Mouse (Mus musculus) adrenal gland, adult 18-20 months (tissue): Measurements from ENCODE around the gene Uqcc2. TPM values are rescaled to one million over a fixed set of nuclear protein-coding genes. Genes with fewer than 3 reads are reported as not detected.

Source experiments
- DNase-seq, 2 experiments: peaks; one replicate each; pipeline ENCODE4 v3.0.0; 2021 to 2022; ENCODE audit warnings: low spot score in 2 of 2
- long read RNA-seq, 2 experiments: library from polyadenylated mRNA; stranded (forward); transcript quantifications; one replicate each; pipeline ENCODE4 v2.0.0; 2021
- total RNA-seq, 2 experiments: library from RNA; stranded (reverse); gene quantifications; 1 replicate in 1 of 2; 2 replicates in 1 of 2; pipeline ENCODE4 v1.2.3; 2021

The Uqcc2 gene
- 100 to 1,000 TPM; 266 to 331 TPM for total RNA-seq
- long read RNA-seq, experiment 1, transcript Uqcc2-201 (4 exons, 500 nt), result major isoform, 45 of 50 reads
- long read RNA-seq, experiment 1, partial matches to known transcripts, result 5 of 50 reads
- long read RNA-seq, experiment 1, other reads (novel, unspliced or antisense), result 0 of 50 reads
- long read RNA-seq, experiment 2, transcript Uqcc2-201 (4 exons, 500 nt), result major isoform, 177 of 186 reads
- long read RNA-seq, experiment 2, partial matches to known transcripts, result 7 of 186 reads
- long read RNA-seq, experiment 2, other reads (novel, unspliced or antisense), result 2 of 186 reads

DNA sequence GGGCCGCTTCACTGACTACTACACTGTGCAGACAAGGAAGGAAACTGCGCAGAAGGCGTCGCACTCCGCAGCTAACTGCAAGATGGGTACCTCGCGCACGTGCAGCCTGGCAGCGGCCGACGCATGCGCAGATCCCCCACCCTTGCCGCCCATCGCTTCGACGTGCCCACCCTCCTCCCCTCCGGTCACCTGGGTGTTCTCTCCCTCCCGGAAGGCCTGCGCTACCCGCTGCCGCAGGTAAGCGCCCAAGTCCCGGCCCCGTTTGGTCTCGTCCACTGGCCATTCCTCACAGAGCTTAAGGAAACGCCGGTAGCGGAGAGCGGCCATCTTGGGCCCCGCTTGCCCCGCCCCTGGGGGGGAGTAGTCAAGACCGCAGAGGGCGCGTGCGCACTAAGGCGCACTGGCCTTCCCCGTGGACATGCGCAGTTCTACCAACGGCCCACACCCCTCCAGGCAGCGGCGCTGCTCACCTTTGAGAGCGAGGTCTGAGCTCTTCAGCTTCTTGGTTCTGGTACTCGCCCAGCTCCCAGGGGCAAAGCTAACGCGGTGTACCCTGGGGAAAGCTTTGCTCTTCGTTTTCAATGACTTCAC is at the start of gene Uqcc2:
Gene Uqcc2, minus strand, starts transcription at position 366 of the 591 bp plus-strand sequence.
- peak; percentile 97 for DNase-seq

DNA sequence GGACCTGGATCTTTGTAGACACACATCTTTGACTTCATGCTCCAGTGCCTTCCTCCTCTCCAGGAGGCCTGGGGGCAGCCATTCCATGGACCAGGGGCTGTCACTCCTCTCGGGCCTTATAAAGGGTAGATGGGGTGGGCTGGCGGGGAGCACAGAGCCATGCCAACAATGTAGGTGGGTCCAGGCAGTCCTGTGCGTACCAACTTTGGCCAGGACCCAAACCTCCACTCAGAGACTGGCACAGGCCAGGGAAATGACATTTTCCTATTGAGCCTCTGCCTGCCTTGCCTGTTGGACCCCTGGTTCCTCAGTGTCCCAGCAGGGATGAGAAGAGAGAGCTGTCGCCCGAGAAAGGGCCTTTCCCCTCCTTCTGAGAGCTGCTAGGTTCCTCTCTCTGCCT is 48.7 kb upstream of the Uqcc2 start:
- no peak for DNase-seq

DNA sequence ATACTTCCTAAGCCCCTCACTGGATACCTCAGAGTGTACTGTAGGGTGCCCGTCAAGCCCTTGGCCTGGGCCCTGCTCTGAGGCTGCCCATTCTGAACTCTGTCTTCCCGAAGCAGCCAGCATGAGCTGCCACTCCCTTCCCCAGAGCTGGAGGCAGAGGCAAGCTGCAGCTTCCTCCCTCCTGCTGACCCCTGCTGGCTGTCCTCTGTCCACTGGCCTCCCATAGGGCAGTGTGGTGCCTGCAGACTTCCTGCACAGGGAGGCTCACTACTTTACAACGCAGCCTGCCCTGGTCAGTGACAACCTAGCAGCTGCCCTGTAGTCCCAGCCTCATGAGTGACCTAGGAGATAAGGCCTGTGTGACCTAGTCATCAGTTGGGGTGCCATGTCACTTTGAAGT is 48.0 kb upstream of the Uqcc2 start:
- DNase-seq, result no peak

DNA sequence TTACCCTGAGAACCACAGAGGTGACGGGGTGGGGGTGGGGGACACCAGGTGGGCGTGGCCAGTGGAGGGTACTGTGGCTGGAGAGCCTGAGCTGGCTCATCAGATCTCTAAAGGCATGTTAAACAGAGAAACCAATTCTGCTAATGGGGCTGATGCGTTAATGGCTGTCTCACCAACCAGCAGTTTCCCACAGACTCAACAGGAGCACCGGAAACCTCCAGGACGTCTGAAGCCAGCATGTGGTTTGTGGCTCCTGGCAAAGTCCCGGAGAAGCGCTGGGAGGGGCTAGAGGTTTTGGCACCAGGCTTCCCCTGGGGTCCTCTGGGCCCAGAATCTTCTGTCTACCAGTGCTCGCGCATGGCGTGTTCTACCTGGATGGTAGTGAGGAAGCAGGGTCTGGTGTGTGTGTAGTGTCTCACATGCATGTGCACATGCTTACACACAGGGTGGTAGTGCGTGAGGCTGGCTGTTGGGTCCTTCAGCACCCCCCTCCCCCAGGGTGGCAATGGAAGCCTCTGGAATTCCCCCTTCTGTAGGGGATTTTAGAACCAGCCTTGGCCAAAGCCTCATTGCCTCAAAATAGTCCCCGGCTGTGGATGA is 46.1 kb upstream of the Uqcc2 start:
- DNase-seq, result no peak

DNA sequence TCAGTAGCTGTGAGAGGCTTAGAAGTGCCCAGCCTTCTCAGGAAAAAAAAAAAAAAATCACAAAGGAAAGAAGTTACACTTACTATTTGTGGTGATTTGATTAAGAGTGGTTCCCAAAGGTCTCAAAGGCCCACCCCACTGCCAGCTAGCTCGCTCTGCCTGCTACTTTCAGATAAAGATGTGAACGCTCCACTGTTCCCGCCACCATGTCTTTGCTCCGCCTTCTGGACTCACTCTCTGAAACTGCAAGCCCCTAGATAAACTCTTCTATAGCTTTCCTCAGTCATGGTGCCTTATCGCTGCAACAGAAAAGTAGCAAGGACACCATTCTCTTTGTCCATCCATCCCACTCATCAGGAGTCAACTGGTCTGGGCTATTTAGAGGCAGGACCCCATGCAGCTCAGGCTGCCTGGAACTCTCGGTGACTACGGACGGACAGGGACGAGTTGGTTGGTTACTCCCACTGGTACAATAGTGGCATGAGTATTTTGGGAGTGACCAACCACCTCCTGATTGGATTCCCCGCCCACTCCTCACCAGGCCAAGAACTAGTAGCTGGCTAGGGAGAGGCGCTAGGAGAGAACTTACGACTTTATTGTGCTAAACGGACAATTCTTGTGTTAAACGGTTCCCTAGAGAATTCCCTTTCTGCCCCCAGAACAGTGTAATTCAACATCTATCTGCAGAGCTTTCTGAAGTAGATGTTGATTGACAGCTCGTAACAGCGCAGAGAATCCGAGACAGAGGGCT is 44.9 kb upstream of the Uqcc2 start:
- no peak for DNase-seq

DNA sequence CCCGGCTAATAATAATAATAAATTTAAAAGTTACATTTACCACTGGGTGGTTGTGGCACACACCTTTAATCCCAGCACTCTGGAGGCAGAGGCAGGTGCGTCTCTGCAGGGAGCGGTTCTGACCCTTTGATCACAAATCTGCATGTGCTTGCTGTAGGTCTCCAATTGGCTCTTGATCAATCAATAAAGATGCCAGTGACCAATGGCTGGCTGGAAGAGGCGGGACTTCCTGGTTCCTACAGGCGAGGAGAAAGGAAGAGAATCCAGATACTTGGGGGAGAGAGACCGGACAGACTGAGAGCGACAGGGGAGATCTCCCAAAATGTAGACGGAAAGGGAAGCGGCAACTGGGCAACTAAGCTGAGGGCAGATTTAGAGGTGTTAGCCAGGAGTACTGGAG is 44.3 kb upstream of the Uqcc2 start:
- DNase-seq, result no peak

DNA sequence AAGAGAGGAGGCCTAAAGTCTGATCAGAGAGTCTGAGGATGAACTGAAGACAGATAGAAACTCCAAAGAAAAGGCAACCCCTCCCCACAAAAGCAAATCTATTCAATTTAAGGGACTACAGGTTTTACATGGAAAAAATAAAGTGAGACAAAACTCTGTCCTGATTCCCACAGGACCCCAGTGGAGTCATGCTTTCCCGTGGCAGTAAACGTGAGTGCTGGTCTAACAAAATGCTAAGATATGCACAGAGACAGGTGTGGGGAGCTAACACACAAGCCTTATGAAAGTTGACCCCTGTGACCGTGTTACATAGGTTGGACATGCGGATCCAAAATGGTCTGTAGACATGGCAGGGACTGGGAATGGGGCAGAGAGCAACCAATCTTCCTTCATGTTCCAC is 43.0 kb upstream of the Uqcc2 start:
- DNase-seq, result no peak

DNA sequence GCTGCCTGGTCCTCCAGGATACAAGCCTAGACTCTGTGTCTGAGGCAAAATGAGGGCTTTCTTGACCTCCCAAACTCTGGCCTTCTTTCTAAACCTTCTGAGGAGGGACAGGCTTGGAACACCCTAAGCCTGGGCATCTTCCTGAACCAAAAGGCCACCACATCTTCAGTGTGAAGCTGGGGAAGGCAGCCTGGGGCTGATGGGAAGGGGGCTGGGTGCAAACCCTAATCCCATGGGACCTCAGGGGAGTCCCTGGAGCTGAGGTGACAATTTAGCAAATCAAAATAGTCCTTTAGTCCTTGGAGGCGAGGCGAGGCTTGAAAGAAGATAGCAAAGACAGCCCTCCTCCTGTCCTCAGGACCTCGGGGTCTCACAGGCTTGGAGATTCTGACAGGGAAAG is 42.6 kb upstream of the Uqcc2 start:
- DNase-seq, result no peak

DNA sequence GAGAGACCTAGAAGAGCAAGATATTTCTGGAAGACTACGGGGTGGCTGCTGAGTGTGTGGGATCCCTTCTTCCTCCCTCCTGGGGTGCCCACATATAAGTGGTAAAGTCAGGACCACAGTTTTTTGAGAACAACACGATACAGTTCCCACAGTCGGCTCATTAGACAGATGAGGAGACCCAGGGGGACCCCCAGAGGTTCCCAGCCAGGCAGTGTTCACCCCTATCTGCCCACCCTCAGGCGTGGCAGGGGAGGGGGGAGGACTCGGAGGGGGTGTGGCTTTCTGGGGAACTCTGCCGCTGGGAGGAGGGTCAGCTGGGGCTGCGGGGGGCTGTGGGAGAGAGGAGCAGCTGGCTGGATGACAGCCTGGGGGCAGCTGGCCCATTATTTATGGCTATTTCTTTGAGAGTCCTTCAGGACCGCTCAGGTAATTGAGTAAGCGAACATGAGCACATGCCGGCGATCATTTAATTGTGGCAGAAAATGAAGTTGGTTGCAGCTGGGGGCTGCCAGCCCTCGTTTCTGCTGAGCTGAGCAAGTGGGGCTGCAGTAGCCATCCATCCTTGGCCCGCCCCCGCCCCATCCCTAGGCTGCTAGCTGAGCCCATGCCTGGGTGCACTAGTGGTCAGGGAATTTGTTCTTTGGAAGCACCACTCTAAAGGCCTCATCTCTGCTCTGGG is 41.6 kb upstream of the Uqcc2 start:
- DNase-seq, result no peak

DNA sequence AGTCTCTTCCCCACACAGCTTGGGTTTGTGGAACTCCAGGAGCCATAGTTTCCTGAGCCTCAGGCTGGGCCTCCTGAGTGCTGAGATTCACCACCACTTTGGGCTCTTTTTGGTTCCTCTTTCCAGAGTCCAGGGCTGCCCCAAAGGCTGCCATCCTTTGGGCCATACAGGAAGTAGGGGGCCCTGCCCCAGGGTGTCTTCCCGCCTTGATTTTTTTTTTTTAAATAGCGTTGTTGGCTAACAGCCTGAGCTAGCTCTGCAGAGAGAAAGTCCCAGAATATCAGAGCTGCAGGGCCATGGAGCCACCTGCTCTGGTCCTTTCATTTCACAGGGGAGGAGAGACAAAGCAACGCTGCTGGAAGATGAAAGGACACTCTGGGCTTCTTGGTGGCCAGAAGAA is 40.0 kb upstream of the Uqcc2 start:
- no peak for DNase-seq

DNA sequence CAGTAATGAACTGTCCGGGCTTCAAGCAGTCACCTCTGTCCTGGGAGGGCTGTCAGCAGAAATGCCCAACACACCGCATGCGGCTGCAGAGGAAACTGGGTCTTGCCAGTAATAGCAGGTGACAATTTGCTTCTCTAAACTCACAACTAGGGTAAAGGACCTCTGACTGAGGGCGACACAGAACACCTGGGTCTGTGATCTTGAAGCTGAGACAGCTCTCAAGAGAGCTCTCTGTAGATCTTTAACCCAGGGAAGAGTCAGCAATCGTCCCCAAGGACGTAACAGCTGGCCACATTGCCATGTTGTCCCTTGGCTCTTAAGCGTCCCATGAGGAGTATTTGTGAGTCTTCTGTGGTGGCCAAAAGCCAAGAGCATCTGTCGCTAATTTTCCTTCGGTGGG is 38.7 kb upstream of the Uqcc2 start:
- DNase-seq, result no peak

DNA sequence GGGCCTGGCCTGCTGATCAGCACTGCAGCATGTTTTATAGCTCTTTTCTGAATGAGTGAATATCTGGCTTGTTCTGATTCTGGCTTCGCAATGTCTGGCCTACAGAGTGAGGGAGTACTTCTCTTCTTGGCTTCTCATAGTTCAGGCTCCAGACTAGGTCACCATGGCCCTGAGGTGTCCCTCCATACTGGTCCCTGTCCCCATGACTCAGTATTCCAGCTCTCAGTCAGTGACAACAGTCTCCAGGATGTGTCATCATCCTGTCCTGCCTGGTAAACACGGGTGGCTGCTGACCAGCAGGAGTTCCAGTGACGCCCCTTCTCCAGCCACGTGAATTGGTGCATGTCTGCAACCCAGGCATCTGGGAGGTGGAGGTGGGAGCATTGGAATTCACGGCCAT is 37.4 kb upstream of the Uqcc2 start:
- peak in 1 of 2 experiments; percentile 35 for DNase-seq

DNA sequence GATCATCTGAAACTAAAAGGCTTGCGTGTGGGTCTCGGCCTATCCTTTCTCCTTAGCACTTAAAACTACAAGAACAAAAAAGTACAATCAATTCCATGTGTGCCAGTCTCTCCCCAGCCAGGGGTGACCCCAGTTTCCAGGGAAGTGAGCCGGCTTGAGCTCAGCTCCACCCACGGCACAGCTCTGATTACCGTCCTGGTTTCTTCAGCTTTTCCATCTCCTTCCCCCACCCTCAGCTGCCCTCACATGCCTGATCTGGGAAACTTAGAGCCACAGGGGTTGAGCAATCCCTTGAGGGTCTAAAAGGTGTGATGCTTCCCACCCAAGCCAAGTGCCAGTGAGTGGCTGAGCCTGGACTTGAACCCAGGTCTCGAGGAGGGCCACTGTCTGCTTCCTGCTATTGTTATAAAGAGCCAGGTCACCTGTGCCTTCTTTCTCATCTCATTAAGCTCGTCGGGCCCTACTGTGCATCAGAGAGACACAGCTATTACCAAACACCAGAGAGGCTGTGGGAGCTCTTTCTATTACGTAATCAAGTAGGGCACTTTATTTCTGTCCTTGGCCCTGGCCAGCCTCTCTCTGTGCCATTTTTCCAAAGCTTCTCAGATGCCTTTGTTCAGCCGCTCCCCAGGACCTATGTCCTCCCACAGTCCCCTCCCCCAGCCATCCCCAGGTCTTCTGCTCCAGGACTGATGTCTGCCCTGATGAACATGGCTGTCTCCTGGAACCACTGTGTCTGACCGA is 36.4 kb upstream of the Uqcc2 start:
- DNase-seq, result no peak

DNA sequence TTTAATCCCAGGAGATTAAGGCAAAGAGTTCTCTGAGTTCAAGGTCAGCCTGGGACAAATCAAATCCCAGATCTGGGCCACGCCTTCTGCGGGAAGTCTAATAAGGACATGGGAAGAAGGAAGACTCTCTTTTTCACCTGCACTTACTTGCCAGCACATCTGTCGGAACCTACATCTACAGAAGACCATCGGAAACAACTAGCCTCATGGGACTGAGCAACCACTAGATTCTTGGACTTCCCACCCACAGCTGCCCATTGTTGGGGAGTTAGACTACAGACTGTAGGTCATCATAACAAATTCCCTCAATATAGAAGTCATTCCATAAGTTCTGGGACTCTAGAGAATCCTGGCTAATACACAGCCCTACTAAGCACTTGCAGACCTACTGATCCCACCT is 34.9 kb upstream of the Uqcc2 start:
- DNase-seq, result no peak

DNA sequence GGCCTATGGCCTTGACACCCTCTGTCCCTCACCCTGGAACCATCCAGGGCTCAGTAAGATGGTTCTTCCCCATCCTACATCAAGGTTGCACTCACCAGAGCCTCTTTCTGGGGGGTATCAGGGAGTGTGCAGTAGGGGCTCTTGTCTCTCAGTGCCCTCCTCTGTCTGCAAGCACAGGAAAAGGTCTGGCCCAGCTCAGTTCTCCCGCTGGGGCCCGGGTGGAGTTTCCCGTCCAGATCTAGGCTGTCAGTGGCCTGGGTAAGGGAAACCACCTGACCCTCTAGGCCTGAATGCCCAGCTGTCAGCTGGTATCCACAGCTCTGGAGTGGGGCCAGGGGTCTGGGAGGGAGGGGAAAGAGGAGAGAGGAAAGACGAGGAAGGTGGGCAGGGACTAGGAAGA is 33.8 kb upstream of the Uqcc2 start, which contains the start of gene Ip6k3:
Gene Ip6k3, minus strand, starts transcription at position 251 of the 400 bp plus-strand sequence.
- DNase-seq, result no peak

DNA sequence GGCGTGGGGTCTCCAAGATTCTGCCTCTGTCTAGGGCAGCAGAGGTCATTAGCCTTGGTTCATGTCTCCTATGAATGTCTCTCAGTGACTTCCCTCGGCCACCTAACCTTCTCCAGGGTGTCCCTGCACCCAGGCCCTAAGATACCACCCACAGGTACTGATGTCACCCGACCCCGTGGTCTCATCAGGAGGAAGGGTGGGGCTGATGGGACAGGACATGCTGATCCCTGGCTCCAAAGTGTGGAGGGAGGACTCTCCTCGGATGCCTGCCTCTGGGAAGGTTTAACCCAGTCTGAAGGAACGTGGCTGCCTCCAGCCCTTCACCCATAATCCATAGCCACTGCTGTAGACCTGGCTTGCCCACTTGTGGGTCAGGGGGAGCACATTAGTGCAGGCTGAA is 33.2 kb upstream of the Uqcc2 start:
- DNase-seq, result no peak

DNA sequence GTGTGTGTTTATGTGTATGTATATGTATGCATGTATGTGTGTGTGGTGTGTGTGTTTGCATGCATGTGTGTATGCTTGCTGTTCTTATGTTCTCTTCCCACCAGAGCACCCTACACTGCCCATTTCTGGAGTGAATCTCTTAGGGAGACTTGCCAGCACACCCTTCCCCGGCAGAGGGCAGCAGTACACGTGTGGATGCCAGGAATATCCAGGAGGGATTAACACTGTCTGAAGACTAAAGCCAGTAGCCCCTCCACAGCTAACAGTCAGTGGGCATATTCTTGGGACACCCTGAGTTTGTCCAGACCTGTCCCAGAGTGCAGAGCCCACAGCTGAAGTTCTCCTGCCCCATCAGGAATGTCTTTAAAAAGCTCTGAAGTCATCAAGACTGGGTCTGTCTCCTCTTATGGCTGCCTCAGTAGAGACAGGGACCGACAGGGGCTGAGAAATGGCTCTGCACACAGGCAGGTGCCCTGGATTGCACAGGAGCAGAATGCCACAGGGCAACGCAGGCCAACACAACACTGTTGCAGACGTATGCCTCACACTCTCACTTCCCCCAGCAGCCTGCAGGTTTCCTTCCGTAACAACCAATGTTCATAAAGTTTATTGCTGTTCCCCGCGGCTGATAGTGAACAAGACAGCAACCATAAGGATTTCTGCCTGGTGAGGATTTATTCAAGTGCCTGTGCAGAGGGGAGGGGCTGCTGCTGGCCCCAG is 31.5 kb upstream of the Uqcc2 start:
- no peak for DNase-seq

DNA sequence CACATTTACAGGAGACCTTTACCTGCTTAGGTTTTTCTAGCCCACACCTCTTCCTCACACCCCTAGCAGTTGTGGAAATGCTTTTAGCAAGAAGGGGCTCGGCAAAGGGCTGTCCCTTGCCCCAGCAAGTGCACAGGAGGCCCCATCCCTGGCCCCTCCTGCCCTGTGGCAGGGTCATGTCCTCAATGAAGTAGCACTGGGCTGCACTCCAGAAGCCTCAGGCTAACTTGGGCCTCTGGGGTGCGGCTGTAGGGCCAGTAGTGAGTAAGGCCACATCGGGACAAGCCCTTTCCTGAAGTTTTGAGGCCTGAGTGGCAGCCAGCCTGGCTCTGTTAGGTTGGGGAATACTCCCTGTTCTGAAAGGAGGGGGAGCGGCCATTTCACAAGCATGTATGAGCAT is 27.2 kb upstream of the Uqcc2 start:
- no peak for DNase-seq

DNA sequence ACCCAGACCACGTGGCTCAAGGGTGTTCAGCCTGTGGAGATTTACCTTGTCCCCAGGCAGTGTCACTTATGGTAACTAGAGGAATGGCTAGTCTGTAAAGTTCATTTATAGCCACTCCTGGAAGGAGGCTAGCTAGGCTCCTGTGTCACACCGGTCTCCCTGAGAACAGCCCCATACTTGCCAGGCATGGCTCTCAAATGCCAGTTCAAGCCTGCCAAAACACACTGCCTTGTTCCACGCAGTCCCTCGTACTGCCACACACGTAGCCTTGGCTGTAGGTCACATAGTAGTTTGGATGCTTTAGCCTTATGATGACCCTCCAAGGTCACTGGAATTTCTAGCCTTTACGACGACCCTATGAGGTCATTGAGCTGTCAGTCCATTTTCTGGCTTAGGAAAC is 25.5 kb upstream of the Uqcc2 start:
- no peak for DNase-seq

DNA sequence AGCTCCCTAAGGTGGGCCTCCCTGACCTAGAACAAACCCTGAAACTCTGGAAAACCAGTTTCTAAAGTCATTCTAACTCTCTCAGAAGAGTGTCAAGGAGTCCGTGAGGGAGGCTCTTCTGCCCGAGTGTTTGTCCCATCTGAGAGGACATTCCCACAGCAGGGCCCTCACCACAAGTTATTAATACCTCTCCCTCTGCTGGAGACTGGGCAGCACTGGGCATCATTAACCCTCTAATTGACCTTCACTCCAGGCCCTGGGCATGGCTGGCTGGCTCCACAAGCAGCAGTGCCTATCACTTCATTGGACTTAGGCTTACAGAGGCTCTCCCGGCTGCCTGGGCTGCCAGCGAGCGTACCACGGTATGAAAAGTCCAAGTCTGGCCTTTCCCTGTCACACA is 24.7 kb upstream of the Uqcc2 start:
- no peak for DNase-seq
